Mouse (Mus musculus): ENCODE measurements at regions not wholly inside any gene's neighbourhood (a gene's known extent, or its start where the extent isn't known, plus 50 kb on each side); places are given as distances from the start of the nearest gene placed in this dataset.
"Not testable (repeated sequence)": the region's sequence is repeated elsewhere in the genome, so short reads cannot be mapped to it uniquely, and the experiment has no call there.

DNA sequence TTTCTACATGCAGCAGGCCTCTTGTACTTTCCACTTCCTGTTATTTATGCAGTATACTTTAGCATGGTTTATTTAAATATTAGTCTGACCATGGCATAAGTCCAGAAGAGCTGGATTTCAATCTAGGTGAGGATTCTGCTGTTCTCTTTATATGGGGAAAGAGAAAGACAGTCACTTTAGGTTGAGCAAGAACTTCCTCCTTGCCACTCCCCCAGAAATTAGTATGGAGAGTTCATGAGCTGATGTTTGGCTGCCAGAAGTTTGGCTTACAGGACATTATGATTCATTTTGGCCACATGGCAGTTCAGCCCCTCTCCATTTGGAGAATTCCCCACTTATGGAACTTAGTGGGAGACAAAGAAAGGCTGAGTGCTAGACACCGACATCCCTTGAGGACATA, 130.8 kb downstream of the Arrdc3 start:
- no peak for ATAC-seq (ENCODE audit: insufficient number of reproducible peaks, insufficient read depth, low FRiP score, low TSS enrichment, low read depth)
- WGBS, result 95% methylated on average over 1 of the region's 1 CpGs
- Histone ChIP-seq H3K4me1 (replicated peaks) (peaks cover 6% of the 10 kb centered on the region), H3K9me3 (no peaks in the 10 kb centered on the region), H3K36me3 (no peaks in the 10 kb centered on the region), H3K27me3 (no peaks in the 10 kb centered on the region), H3K4me3 (replicated peaks) (no peak overlapping the region), H3K27ac (no peak overlapping the region), H3K4me2 (no peak overlapping the region), H3K9ac (replicated peaks) (no peak overlapping the region)

GRCm38 (mm10) chr13:81020106-81020747, 137.0 kb downstream of the Arrdc3 start:
- Histone ChIP-seq H3K4me3 (replicated peaks) (no peak overlapping the region), H3K27me3 (no peaks in the 10 kb centered on the region), H3K9me3 (no peaks in the 10 kb centered on the region), H3K4me2 (no peak overlapping the region), H3K36me3 (no peaks in the 10 kb centered on the region), H3K4me1 (replicated peaks) (no peaks in the 10 kb centered on the region), H3K27ac (no peak overlapping the region), H3K9ac (replicated peaks) (no peak overlapping the region)
- no peak for ATAC-seq (ENCODE audit: insufficient number of reproducible peaks, insufficient read depth, low FRiP score, low TSS enrichment, low read depth)
- 76% methylated on average over 3 of the region's 3 CpGs for WGBS

DNA sequence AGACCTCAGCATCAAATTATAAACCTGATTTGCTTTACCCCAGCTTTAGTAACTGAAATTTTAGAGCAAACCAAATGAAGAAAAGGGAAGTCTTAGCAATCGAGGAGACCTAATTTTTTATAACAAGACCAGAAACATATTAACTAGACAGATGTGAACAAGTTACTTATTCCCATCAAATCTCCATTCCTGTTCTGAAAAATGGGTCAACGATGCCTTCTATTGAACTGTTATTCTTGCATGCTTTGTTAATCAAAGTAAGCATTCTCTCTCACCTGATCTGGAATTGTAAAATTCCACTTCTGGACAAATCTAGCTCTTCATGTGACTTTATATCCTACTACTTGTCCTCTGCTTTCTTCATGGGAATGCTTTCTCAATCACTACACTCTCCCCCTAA, 137.6 kb downstream of the Arrdc3 start:
- no peaks in the 10 kb centered on the region for H3K9me3 ChIP-seq
- no peaks in the 10 kb centered on the region for H3K36me3 ChIP-seq
- H3K4me2 ChIP-seq, result no peak overlapping the region
- ATAC-seq (ENCODE audit: insufficient number of reproducible peaks, insufficient read depth, low FRiP score, low TSS enrichment, low read depth), result no peak
- no peaks in the 10 kb centered on the region for H3K27me3 ChIP-seq
- 88% methylated on average over 2 of the region's 2 CpGs for WGBS
- H3K9ac ChIP-seq (replicated peaks), result no peak overlapping the region
- no peak overlapping the region for H3K27ac ChIP-seq
- no peak overlapping the region for H3K4me3 ChIP-seq (replicated peaks)
- H3K4me1 ChIP-seq (replicated peaks), result no peaks in the 10 kb centered on the region

DNA sequence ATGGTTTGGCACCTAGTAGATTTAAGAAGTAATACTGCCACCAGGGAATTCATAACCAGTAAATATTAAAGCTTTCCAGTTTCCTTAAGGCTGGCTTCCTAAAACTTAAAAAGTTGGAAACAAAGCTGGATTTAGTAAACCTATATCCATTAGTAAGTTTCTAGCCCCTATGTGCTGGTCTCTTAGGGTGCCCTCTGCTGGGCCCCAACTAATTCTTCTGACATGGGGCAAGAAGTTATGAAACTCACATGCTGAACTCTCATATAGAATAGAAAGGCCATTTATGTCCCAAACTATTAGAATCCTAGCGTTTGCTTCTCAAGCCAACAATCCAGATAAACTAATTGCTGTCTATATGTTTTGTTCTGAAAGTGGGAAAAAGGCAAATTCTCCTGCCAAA, 139.2 kb downstream of the Arrdc3 start:
- H3K36me3 ChIP-seq, result no peaks in the 10 kb centered on the region
- WGBS, result 75% methylated on average over 1 of the region's 1 CpGs
- no peak overlapping the region for H3K4me2 ChIP-seq
- no peaks in the 10 kb centered on the region for H3K4me1 ChIP-seq (replicated peaks)
- no peaks in the 10 kb centered on the region for H3K27me3 ChIP-seq
- no peak overlapping the region for H3K9ac ChIP-seq (replicated peaks)
- no peaks in the 10 kb centered on the region for H3K9me3 ChIP-seq
- H3K27ac ChIP-seq, result no peak overlapping the region
- no peak overlapping the region for H3K4me3 ChIP-seq (replicated peaks)
- ATAC-seq (ENCODE audit: insufficient number of reproducible peaks, insufficient read depth, low FRiP score, low TSS enrichment, low read depth), result no peak

DNA sequence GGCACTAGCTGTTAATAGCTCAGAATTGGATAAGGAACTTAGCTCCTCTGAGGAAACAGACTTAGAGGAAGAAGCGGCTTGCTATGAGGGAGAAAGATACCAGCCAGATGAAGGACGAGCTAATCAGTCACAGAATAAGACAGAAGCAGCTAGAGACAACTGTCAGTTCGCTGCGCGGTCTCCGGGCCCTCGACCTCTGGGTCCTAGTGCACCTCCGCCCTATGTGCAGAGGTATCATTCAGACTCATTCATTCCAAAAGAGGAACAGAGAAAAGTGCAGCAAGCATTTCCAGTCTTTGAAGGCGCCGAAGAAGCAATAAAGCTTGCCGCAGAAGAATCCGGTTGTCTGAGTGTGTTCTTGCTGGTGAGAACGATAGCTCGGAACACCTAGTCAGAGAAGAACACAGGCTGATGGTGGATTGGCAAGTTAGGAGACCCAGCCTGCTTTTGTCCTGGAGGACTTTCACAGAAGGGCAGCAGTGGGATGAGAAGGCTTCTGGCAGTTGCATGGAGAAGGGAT, 142.1 kb downstream of the Arrdc3 start:
- not testable (repeated sequence) for H3K9ac ChIP-seq (replicated peaks); H3K4me2 ChIP-seq; H3K4me3 ChIP-seq (replicated peaks); H3K27ac ChIP-seq; H3K9me3 ChIP-seq; ATAC-seq (ENCODE audit: insufficient number of reproducible peaks, insufficient read depth, low FRiP score, low TSS enrichment, low read depth); H3K36me3 ChIP-seq; H3K4me1 ChIP-seq (replicated peaks); H3K27me3 ChIP-seq
- WGBS, result 95% methylated on average over 14 of the region's 14 CpGs

DNA sequence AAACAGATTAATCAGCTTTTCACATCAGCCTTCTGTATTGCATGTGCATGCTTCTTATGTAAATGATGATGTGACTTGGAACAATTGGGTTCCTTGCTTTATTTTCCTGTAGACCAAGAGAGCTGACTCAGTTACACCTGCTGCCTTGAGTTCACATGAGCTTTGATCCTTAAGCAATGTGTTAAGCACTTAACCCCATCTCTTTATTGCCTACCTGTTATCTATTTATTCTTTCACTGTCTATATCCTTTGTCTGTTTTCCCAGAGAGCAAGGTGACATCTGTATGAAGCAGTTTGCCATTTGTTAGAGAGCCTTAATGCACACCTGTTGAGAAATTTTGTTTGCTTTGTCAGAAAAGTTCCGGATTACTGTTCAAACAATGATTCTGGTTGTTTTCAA, 154.1 kb downstream of the Arrdc3 start:
- no peak overlapping the region for H3K4me3 ChIP-seq (replicated peaks)
- H3K27me3 ChIP-seq, result no peaks in the 10 kb centered on the region
- H3K27ac ChIP-seq, result no peak overlapping the region
- H3K36me3 ChIP-seq, result no peaks in the 10 kb centered on the region
- H3K9me3 ChIP-seq, result no peaks in the 10 kb centered on the region
- H3K4me2 ChIP-seq, result no peak overlapping the region
- no peaks in the 10 kb centered on the region for H3K4me1 ChIP-seq (replicated peaks)
- 89% methylated on average over 1 of the region's 1 CpGs for WGBS
- ATAC-seq (ENCODE audit: insufficient number of reproducible peaks, insufficient read depth, low FRiP score, low TSS enrichment, low read depth), result no peak
- no peak overlapping the region for H3K9ac ChIP-seq (replicated peaks)

DNA sequence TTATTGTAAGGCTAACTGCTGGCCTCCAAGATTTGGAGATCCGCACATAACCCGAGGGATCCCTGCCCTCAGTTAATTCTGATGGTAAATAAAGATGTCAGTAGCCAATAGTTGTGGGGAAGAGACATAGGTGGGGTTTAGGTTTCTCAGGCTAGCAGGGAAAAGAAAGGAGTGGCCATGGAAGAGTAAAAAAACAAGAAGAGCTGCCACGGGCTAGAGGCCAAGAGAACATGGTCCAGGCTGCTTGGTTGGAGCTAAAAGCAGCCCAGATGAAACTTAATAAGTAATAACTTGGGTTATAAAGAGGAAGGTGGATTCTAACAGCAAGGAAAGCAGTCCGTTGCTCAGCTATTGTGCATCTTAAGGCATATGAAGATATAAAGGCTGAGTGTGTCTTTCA, 155.6 kb downstream of the Arrdc3 start:
- Histone ChIP-seq H3K4me1 (replicated peaks) (no peaks in the 10 kb centered on the region), H3K9me3 (no peaks in the 10 kb centered on the region), H3K4me2 (no peak overlapping the region), H3K36me3 (no peaks in the 10 kb centered on the region), H3K9ac (replicated peaks) (no peak overlapping the region), H3K27me3 (no peaks in the 10 kb centered on the region), H3K27ac (no peak overlapping the region), H3K4me3 (replicated peaks) (no peak overlapping the region)
- ATAC-seq (ENCODE audit: insufficient number of reproducible peaks, insufficient read depth, low FRiP score, low TSS enrichment, low read depth), result no peak
- 84% methylated on average over 4 of the region's 4 CpGs for WGBS

DNA sequence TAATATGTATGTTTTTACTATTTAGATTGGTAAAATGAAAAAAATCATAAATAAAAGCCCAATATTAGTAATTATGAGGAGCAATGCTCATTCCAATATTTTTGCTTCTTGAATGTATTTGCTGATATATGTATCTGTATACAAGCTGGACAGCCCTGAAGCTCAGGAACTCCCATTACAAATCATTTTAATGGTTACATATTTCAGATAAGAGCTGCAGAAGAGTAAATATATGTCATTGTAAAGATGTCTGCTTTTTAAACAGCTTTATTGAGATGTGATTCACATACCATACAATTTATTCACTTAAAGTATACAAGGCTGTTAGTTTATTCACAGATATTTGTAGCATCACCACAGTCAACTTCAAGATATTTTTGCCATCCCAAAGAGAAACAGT, 157.3 kb downstream of the Arrdc3 start:
- Histone ChIP-seq H3K27ac (no peak overlapping the region), H3K4me1 (replicated peaks) (no peaks in the 10 kb centered on the region), H3K4me3 (replicated peaks) (no peak overlapping the region), H3K27me3 (no peaks in the 10 kb centered on the region), H3K36me3 (no peaks in the 10 kb centered on the region), H3K9ac (replicated peaks) (no peak overlapping the region), H3K9me3 (no peaks in the 10 kb centered on the region), H3K4me2 (no peak overlapping the region)
- no peak for ATAC-seq (ENCODE audit: insufficient number of reproducible peaks, insufficient read depth, low FRiP score, low TSS enrichment, low read depth)

- no peaks in the 10 kb centered on the region for H3K27me3 ChIP-seq
- no peak overlapping the region for H3K4me3 ChIP-seq (replicated peaks)
- H3K36me3 ChIP-seq, result no peaks in the 10 kb centered on the region
- no peak overlapping the region for H3K4me2 ChIP-seq
- H3K9ac ChIP-seq (replicated peaks), result no peak overlapping the region
- 78% methylated on average over 3 of the region's 3 CpGs for WGBS
- H3K4me1 ChIP-seq (replicated peaks), result no peaks in the 10 kb centered on the region
- no peak overlapping the region for H3K27ac ChIP-seq
- ATAC-seq (ENCODE audit: insufficient number of reproducible peaks, insufficient read depth, low FRiP score, low TSS enrichment, low read depth), result no peak
- no peaks in the 10 kb centered on the region for H3K9me3 ChIP-seq
Measured at GRCm38 (mm10) chr13:81041646-81042045, 158.5 kb downstream of the Arrdc3 start.

Data from limb, embryonic 12.5 days (tissue).